Mouse (Mus musculus) olfactory bulb, adult 2 months (tissue): ENCODE measurements around the gene Unc13c. TPM values are rescaled to one million over a fixed set of nuclear protein-coding genes. Genes with fewer than 3 reads are reported as not detected.

Source experiments
- H3K27ac ChIP-seq: fragments of 200-500 bp; 2 replicates; pipeline ENCODE4 v1.5.1; 2012; ENCODE audit warnings: low read depth, low read length; ENCODE audit not compliant: insufficient read depth
- H3K4me1 ChIP-seq: fragments of 200-500 bp; 2 replicates; pipeline ENCODE4 v1.6.1; 2012; ENCODE audit warnings: low read length; ENCODE audit not compliant: control insufficient read depth, insufficient read depth
- H3K4me3 ChIP-seq: fragments of 200-500 bp; 2 replicates; pipeline ENCODE4 v1.5.1; 2012; ENCODE audit warnings: mild to moderate bottlenecking, low read depth, low read length, moderate library complexity; ENCODE audit not compliant: insufficient read depth
- CTCF ChIP-seq: fragments of 200-500 bp; IDR thresholded peaks from 2 replicates; pipeline ENCODE4 v1.5.1; 2012; ENCODE audit warnings: low read depth, mild to moderate bottlenecking, low read length, moderate library complexity; ENCODE audit not compliant: insufficient read depth
- POLR2A ChIP-seq: fragments of 200-500 bp; IDR thresholded peaks from 2 replicates; pipeline ENCODE4 v1.6.1; 2012; ENCODE audit warnings: mild to moderate bottlenecking, low read depth, low read length, moderate library complexity; ENCODE audit not compliant: insufficient read depth
- WGBS: fragments of 180-500 bp; shearing (Covaris S2); methylation state at CpG from one replicate; pipeline ENCODE4 v1.1.7; 2018; 5-methylcytosine and 5-hydroxymethylcytosine counted together
- polyA plus RNA-seq: library from polyadenylated mRNA; stranded (reverse); fragments of >200 nt; gene quantifications from 2 replicates; pipeline ENCODE4 v1.2.4, GENCODE M21; 2012; ENCODE audit warnings: low replicate concordance; ENCODE audit not compliant: missing spikeins, insufficient read depth, insufficient read length

Gene Unc13c
- polyA plus RNA-seq, 1 experiment, result not detected

DNA sequence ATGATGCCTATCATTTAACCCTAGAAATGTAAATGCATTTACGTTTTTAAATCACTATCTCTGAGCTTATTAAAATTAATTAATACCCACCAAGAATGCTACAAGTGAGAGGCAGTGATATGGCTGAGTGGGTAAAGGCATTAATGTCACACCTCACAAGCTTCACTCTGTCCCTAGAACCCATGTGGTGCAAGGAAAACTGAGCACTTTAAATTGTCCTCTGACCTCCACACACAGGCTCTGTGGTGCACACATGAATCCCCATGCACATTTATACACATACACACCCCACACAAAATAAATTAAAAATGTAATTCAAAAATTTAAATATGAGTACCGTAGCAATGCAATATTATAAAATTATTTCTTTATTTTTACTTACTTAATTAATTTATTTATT, 287.2 kb downstream of the Unc13c start:
- TF ChIP-seq CTCF (no peak), POLR2A (no peak)
- Histone ChIP-seq H3K27ac (no peak overlapping the region), H3K4me1 (no peaks in the 10 kb centered on the region), H3K4me3 (no peak overlapping the region)
- 85% methylated on average over 2 of the region's 2 CpGs for WGBS

DNA sequence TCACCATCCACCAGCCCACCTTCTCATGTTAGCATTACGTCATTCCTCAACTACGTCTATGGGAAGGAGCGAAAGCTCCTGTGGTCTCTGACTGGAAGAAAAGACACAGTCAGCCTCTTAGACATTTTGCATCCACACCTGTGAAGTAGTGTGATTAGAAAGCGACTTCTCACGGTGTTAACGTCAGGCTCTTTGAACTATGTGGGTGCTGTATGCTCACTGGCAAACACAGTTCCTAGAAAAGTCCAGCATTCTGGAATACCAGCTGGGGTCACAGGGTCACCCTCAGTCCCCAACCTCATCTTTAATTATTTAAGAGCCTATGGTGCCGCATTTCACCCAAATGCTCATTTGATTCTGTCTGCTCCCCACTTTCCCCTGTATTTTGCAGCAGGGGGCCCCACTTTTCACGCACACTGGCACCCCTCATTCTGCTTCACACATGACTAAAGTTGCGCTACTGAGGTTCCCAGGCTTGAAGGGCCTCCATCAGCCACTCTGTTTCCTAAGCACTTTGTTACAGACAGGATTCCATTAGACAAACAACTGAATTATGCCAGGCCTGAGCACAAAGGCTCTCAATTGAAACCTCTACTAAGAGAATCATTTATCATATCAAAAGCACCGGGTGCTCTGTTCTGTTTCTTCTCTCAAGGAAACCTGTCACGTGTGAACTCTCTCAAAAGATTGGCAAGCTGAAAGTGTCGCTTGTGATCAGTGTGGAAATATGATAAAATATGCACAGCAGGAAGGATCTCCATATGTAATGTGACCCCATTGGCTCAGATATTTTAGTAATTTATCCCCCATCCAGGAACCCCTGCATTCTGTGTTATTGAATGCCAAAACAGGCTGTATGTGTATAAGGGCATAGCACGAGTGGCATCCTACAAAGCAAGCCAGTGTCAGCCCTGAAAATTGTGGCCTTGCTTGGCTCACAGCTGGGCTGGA, 287.9 kb downstream of the Unc13c start:
- TF ChIP-seq POLR2A, result no peak
- no peak for TF ChIP-seq CTCF
- no peaks in the 10 kb centered on the region for H3K4me1 ChIP-seq
- no peak overlapping the region for H3K27ac ChIP-seq
- no peak overlapping the region for H3K4me3 ChIP-seq
- WGBS, result 76% methylated on average over 13 of the region's 13 CpGs

DNA sequence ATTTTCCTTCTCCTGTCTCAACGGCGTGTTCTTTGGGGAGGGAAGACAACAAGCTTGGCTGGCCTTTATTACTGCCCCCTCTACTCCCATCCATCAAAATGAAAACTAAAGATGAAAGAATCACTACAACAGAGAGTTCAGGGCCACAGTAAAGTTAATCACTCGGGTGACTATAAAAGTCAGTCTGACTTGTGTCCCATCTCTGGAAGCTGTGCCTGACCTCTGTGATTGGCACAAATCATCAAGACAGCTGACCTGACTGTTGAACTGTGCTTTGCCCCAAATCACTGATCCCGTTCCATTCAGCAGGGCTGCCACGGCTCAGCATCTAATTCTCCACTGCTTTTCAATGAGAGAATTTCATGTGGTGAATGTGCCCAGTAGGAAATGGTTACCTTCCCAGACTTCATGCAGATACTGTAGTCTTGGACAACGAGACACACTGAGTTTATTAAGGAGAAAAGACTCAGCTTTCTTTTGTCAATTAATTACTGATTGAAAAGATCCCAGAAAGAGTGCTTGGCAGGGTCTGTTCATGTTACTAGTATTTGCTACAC, 297.0 kb downstream of the Unc13c start:
- H3K27ac ChIP-seq, result no peak overlapping the region
- WGBS, result 68% methylated on average over 6 of the region's 6 CpGs
- no peak for TF ChIP-seq POLR2A
- no peak for TF ChIP-seq CTCF
- no peaks in the 10 kb centered on the region for H3K4me1 ChIP-seq
- H3K4me3 ChIP-seq, result no peak overlapping the region

DNA sequence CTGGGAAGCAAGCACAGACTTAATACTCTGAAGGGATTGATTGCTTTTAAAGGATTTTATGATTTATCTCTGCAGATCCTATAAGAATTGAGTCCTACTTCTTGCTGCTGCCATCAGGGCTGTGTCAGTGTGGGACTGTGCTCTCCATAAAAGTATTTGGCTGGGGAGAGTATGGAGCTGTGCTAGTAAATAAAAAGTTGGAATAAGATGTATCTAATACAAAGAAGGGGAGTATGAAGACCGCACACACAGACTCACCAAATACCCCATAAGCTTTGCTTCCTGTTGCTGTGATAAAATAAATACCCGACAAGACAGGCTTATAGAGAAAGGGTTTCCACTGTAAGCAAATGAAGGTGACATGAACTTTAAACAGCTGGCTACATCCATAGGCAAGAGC, 298.7 kb downstream of the Unc13c start:
- H3K4me3 ChIP-seq, result no peak overlapping the region
- TF ChIP-seq POLR2A (no peak), CTCF (no peak)
- no peak overlapping the region for H3K27ac ChIP-seq
- WGBS, result 92% methylated on average over 2 of the region's 2 CpGs
- no peaks in the 10 kb centered on the region for H3K4me1 ChIP-seq

DNA sequence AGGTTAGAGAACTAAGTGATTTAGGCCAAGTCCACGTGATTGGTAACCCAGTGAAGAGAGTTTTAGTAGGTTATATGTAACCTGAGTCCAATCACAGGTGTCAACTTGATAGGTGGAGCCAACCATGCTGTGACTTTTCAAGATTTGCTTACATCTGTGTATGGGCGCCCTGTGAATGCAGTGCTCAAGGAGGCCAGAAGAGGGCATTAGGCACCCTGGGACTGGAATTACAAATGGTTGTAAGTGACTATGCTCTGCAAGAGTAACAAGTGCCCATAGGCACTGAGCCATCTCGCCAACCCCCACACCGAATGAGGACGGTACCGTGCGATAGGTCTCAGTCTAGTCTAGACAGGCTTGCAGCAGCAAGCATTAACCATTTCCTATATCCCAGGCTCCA, 305.9 kb downstream of the Unc13c start:
- H3K4me3 ChIP-seq, result no peak overlapping the region
- TF ChIP-seq CTCF (no peak), POLR2A (no peak)
- 91% methylated on average over 7 of the region's 7 CpGs for WGBS
- H3K27ac ChIP-seq, result no peak overlapping the region
- H3K4me1 ChIP-seq, result no peaks in the 10 kb centered on the region

DNA sequence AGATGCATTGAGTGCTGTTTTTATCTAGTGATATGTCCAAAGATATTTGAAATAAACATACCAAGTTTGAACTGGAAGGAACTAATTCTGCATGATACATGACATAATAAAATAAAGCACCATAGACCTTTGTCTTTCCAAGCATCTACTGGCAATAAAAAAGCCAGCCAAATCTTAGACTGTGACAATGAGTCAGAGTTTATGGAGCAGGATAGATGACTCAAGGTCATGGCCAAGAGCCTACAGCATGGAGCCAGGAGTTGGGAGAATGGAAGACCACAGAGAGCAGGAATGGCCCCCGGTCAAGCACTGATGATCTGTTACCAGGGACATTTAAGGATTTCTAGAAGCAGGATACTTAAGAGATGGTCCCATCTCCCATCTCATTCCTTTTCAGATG, 319.7 kb downstream of the Unc13c start:
- Histone ChIP-seq H3K4me3 (no peak overlapping the region), H3K4me1 (no peaks in the 10 kb centered on the region), H3K27ac (no peak overlapping the region)
- 96% methylated on average over 1 of the region's 1 CpGs for WGBS
- TF ChIP-seq POLR2A, result no peak
- no peak for TF ChIP-seq CTCF

DNA sequence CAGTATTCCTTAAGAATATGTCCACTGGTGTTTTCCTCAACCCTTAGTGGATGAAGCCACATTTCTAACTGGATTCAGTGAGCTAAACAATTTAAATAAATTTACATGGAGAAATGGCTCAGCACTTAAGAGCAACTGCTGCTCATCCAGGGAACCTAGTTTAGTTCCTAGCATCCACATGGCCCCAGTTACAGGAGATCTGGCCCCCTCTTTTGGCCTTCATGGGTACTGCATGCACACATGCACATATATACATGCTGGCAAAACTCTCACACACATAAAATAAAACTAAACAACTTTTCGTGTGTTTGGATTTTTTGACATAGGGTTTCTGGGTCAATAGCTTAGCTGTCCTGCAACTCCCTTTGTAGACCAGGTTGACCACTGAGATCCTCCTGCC, 330.6 kb downstream of the Unc13c start:
- 97% methylated on average over 1 of the region's 1 CpGs for WGBS
- H3K4me3 ChIP-seq, result no peak overlapping the region
- no peaks in the 10 kb centered on the region for H3K4me1 ChIP-seq
- no peak overlapping the region for H3K27ac ChIP-seq
- no peak for TF ChIP-seq CTCF
- TF ChIP-seq POLR2A, result no peak

DNA sequence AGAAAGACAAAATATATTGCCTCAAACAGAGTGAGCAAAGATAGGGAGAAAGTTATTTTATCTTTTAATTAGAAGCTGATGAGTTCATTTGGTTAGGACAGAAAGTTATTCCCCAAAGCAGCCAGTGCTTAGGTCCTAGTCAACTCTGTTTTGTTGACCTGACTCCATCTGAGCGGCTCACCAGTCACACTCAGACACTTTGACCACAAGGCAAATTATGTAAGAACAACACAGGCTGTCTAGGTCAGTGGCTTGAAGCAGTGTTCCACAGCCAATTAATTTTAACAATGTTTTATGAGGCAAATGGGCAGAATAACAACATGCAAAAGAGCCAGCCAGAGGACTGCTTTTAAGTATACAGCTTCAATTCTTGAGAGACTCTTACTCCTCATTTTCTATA, 343.6 kb downstream of the Unc13c start:
- WGBS, result 38% methylated on average over 1 of the region's 1 CpGs
- no peak overlapping the region for H3K4me3 ChIP-seq
- TF ChIP-seq CTCF, result no peak
- no peak for TF ChIP-seq POLR2A
- no peak overlapping the region for H3K27ac ChIP-seq
- no peaks in the 10 kb centered on the region for H3K4me1 ChIP-seq

DNA sequence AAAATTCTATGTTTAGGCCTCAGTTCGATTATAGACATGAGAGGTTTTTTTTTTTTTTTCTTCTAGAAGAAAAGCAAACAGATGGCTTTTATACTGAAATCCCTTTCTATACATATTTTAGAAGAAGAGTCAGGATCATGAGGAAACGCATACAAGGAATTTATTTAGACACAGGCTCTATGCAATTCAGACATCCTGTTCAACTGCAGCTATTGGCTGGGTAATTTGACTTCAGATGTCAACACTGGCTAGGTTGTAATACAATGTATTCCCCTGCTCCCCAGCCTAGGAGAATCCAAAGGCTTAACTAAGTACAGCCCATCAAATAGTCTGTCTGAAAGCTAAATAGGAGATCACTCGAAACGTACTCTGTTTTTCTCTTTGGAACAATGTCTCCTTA, 355.9 kb downstream of the Unc13c start:
- Histone ChIP-seq H3K4me1 (no peaks in the 10 kb centered on the region), H3K4me3 (no peak overlapping the region), H3K27ac (no peak overlapping the region)
- 69% methylated on average over 4 of the region's 4 CpGs for WGBS
- no peak for TF ChIP-seq CTCF
